Mouse (Mus musculus): ENCODE measurements around the gene Ntn1. TPM values are rescaled to one million over a fixed set of nuclear protein-coding genes. Genes with fewer than 3 reads are reported as not detected.
A peak's percentile ranks its signal among the peaks of the same experiment; 100 is the strongest.

The Ntn1 gene
- polyA plus RNA-seq, 1 experiment, result 62.8 TPM

- peak; percentile 49 for DNase-seq (ENCODE audit: low read depth)
- no peak for TF ChIP-seq POLR2A (IDR thresholded peaks at IDR 0.05; ENCODE audit: borderline replicate concordance, extremely low read depth, insufficient read depth, insufficient read length, poor library complexity, severe bottlenecking)
- TF ChIP-seq CTCF (IDR thresholded peaks at IDR 0.05; ENCODE audit: borderline replicate concordance, extremely low read depth, insufficient read depth, insufficient read length), result no peak
These were observed 21.5 kb downstream of the Ntn1 start for GRCm38 (mm10) chr11:68378946-68379764.

- peak; percentile 58 for DNase-seq (ENCODE audit: low read depth)
- TF ChIP-seq POLR2A (IDR thresholded peaks at IDR 0.05; ENCODE audit: borderline replicate concordance, extremely low read depth, insufficient read depth, insufficient read length, poor library complexity, severe bottlenecking), result no peak
- TF ChIP-seq CTCF (IDR thresholded peaks at IDR 0.05; ENCODE audit: borderline replicate concordance, extremely low read depth, insufficient read depth, insufficient read length), result no peak
These were observed 22.2 kb downstream of the Ntn1 start for GRCm38 (mm10) chr11:68378419-68378818.

GRCm38 (mm10) chr11:68373105-68373504 is 27.5 kb downstream of the Ntn1 start:
- no peak for DNase-seq (ENCODE audit: low read depth)
- TF ChIP-seq POLR2A (IDR thresholded peaks at IDR 0.05; ENCODE audit: borderline replicate concordance, extremely low read depth, insufficient read depth, insufficient read length, poor library complexity, severe bottlenecking) (no peak), CTCF (IDR thresholded peaks at IDR 0.05; ENCODE audit: borderline replicate concordance, extremely low read depth, insufficient read depth, insufficient read length) (no peak)

GRCm38 (mm10) chr11:68371609-68372008 is 29.0 kb downstream of the Ntn1 start:
- TF ChIP-seq POLR2A (IDR thresholded peaks at IDR 0.05; ENCODE audit: borderline replicate concordance, extremely low read depth, insufficient read depth, insufficient read length, poor library complexity, severe bottlenecking) (no peak), CTCF (IDR thresholded peaks at IDR 0.05; ENCODE audit: borderline replicate concordance, extremely low read depth, insufficient read depth, insufficient read length) (no peak)

GRCm38 (mm10) chr11:68356901-68357300 is 43.7 kb downstream of the Ntn1 start:
- peak; percentile 40 for DNase-seq (ENCODE audit: low read depth)
- TF ChIP-seq CTCF (IDR thresholded peaks at IDR 0.05; ENCODE audit: borderline replicate concordance, extremely low read depth, insufficient read depth, insufficient read length) (no peak), POLR2A (IDR thresholded peaks at IDR 0.05; ENCODE audit: borderline replicate concordance, extremely low read depth, insufficient read depth, insufficient read length, poor library complexity, severe bottlenecking) (no peak)

More at GRCm38 (mm10) chr11:68371609-68372008, 29.0 kb downstream of the Ntn1 start:
- DNase-seq (ENCODE audit: low read depth), result no peak

GRCm38 (mm10) chr11:68355561-68355960 is 45.1 kb downstream of the Ntn1 start:
- DNase-seq (ENCODE audit: low read depth), result peak; percentile 35
- TF ChIP-seq CTCF (IDR thresholded peaks at IDR 0.05; ENCODE audit: borderline replicate concordance, extremely low read depth, insufficient read depth, insufficient read length) (no peak), POLR2A (IDR thresholded peaks at IDR 0.05; ENCODE audit: borderline replicate concordance, extremely low read depth, insufficient read depth, insufficient read length, poor library complexity, severe bottlenecking) (no peak)

GRCm38 (mm10) chr11:68354848-68355247 is 45.8 kb downstream of the Ntn1 start:
- TF ChIP-seq POLR2A (IDR thresholded peaks at IDR 0.05; ENCODE audit: borderline replicate concordance, extremely low read depth, insufficient read depth, insufficient read length, poor library complexity, severe bottlenecking), result no peak
- DNase-seq (ENCODE audit: low read depth), result no peak

- TF ChIP-seq POLR2A (IDR thresholded peaks at IDR 0.05; ENCODE audit: borderline replicate concordance, extremely low read depth, insufficient read depth, insufficient read length, poor library complexity, severe bottlenecking), result no peak
- TF ChIP-seq CTCF (IDR thresholded peaks at IDR 0.05; ENCODE audit: borderline replicate concordance, extremely low read depth, insufficient read depth, insufficient read length), result no peak
- DNase-seq (ENCODE audit: low read depth), result no peak
These were observed 48.4 kb downstream of the Ntn1 start for GRCm38 (mm10) chr11:68352236-68352635.

- no peak for DNase-seq (ENCODE audit: low read depth)
- TF ChIP-seq POLR2A (IDR thresholded peaks at IDR 0.05; ENCODE audit: borderline replicate concordance, extremely low read depth, insufficient read depth, insufficient read length, poor library complexity, severe bottlenecking), result no peak
- TF ChIP-seq CTCF (IDR thresholded peaks at IDR 0.05; ENCODE audit: borderline replicate concordance, extremely low read depth, insufficient read depth, insufficient read length), result no peak
These were observed 51.8 kb downstream of the Ntn1 start for GRCm38 (mm10) chr11:68348851-68349250.

GRCm38 (mm10) chr11:68348083-68348482 is 52.5 kb downstream of the Ntn1 start:
- peak; percentile 58 for DNase-seq (ENCODE audit: low read depth)
- TF ChIP-seq POLR2A (IDR thresholded peaks at IDR 0.05; ENCODE audit: borderline replicate concordance, extremely low read depth, insufficient read depth, insufficient read length, poor library complexity, severe bottlenecking) (no peak), CTCF (IDR thresholded peaks at IDR 0.05; ENCODE audit: borderline replicate concordance, extremely low read depth, insufficient read depth, insufficient read length) (no peak)

GRCm38 (mm10) chr11:68347508-68347907 is 53.1 kb downstream of the Ntn1 start:
- DNase-seq (ENCODE audit: low read depth), result no peak
- TF ChIP-seq POLR2A (IDR thresholded peaks at IDR 0.05; ENCODE audit: borderline replicate concordance, extremely low read depth, insufficient read depth, insufficient read length, poor library complexity, severe bottlenecking) (no peak), CTCF (IDR thresholded peaks at IDR 0.05; ENCODE audit: borderline replicate concordance, extremely low read depth, insufficient read depth, insufficient read length) (no peak)

- no peak for DNase-seq (ENCODE audit: low read depth)
- TF ChIP-seq CTCF (IDR thresholded peaks at IDR 0.05; ENCODE audit: borderline replicate concordance, extremely low read depth, insufficient read depth, insufficient read length) (no peak), POLR2A (IDR thresholded peaks at IDR 0.05; ENCODE audit: borderline replicate concordance, extremely low read depth, insufficient read depth, insufficient read length, poor library complexity, severe bottlenecking) (no peak)
These were observed 54.5 kb downstream of the Ntn1 start for GRCm38 (mm10) chr11:68346099-68346498.
